Mouse (Mus musculus): ENCODE data around the gene Trio. TPM values are rescaled to one million over a fixed set of nuclear protein-coding genes. Genes with fewer than 3 reads are reported as not detected.
A peak's percentile ranks its signal among the peaks of the same experiment; 100 is the strongest.

Trio gene
- polyA plus RNA-seq, 1 experiment from 2014 or later = 14.0 TPM

DNA sequence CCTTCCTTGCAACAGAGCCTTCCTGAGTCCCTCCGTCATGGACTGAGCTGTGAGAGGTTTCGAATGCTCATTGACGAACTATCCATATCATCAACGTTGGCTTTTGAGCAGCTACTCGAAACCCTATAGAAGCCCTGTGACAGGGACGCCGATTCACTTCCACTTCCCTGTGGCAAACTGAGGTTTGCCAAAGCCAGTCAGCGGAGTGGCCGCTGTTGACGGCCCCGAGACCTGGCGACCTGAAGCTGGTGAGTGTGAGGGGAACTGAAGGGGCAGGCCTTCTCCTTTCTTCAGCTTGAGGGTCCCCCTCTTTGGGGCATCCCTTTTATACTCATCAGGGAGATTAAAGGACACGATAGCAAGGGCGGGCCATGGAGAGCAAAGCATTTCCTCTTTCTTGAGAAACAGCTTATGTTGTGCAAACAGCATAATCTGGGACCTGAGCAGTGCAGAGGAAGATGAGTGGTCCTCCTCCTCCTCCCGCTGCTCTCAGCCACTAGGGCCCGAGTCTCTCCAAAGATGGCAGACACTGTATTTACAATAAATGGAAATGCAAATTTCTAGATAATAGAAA is 151.8 kb downstream of the Trio start:
- no peak for DNase-seq (ENCODE audit: low spot score)
- WGBS = 68% methylated on average over 16 of the region's 16 CpGs
- Histone ChIP-seq H3K9ac (ENCODE audit: low read depth, low read length) (no peak overlapping the region), H3K27me3 (replicated peaks; ENCODE audit: control insufficient read depth, insufficient read depth, low read length) (no peaks in the 10 kb centered on the region), H3K4me2 (no peak overlapping the region), H3K4me1 (replicated peaks; ENCODE audit: control insufficient read depth, insufficient read depth, low read length) (peaks cover 10% of the 10 kb centered on the region), H3K4me3 (ENCODE audit: low read depth, low read length) (no peak overlapping the region), H3K36me3 (ENCODE audit: control insufficient read depth, insufficient read depth, low read length) (no peaks in the 10 kb centered on the region), H3K27ac (ENCODE audit: low read depth, low read length) (no peak overlapping the region), H3K9me3 (ENCODE audit: control insufficient read depth, low read length) (no peaks in the 10 kb centered on the region)
- ATAC-seq (replicated peaks; ENCODE audit: low FRiP score) = no peak

DNA sequence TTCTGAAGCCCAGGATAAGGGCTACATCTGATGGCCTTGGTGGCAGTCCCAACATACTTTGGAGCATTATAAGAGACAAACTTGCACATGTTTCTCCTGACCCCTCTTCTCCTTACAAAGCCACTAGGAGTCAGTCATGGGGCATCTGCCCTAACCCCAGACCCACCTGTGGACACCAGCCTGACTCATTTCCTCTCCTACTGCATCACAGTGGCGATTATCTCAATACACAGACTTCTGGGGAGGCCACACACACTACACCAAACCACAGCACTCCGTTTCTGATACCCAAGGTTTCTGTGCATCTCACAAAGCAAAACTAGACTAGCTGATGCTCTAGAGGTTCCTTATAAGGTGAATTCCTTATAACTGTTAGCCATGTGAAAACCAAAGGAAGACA is 153.4 kb downstream of the Trio start:
- Histone ChIP-seq H3K27me3 (replicated peaks; ENCODE audit: control insufficient read depth, insufficient read depth, low read length) (no peaks in the 10 kb centered on the region), H3K4me1 (replicated peaks; ENCODE audit: control insufficient read depth, insufficient read depth, low read length) (peaks cover 10% of the 10 kb centered on the region), H3K36me3 (ENCODE audit: control insufficient read depth, insufficient read depth, low read length) (no peaks in the 10 kb centered on the region), H3K9ac (ENCODE audit: low read depth, low read length) (no peak overlapping the region), H3K4me2 (peak overlapping the region; percentile 65), H3K4me3 (ENCODE audit: low read depth, low read length) (no peak overlapping the region), H3K9me3 (ENCODE audit: control insufficient read depth, low read length) (no peaks in the 10 kb centered on the region), H3K27ac (ENCODE audit: low read depth, low read length) (peak overlapping the region; percentile 72)
- peak; percentile 79 for ATAC-seq (replicated peaks; ENCODE audit: low FRiP score)
- WGBS = 46% methylated on average over 2 of the region's 2 CpGs
- DNase-seq (ENCODE audit: low spot score) = no peak

DNA sequence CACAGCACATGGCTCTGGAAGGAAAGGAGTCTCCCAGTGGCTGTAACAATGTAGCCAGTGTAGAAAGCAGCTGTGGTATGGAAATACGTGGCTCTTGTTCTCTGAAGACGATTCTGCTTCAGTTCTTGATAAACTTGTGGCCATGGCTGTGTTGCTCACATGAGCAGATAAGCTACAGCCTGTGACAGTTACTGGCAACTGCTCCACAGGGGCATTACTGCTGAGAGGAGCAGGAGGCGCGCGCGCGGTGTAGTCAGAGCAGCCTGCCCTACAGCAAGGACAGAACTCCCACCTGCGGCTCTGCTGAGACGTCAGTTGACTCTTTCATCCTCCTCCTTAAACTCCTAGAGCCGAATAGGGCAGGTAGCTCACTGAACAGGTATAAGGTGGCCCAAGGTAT is 153.9 kb downstream of the Trio start:
- H3K27me3 ChIP-seq (replicated peaks; ENCODE audit: control insufficient read depth, insufficient read depth, low read length) = no peaks in the 10 kb centered on the region
- WGBS = 39% methylated on average over 10 of the region's 10 CpGs
- no peaks in the 10 kb centered on the region for H3K9me3 ChIP-seq (ENCODE audit: control insufficient read depth, low read length)
- H3K4me3 ChIP-seq (ENCODE audit: low read depth, low read length) = peak overlapping the region; percentile 25
- peak overlapping the region; percentile 51 for H3K9ac ChIP-seq (ENCODE audit: low read depth, low read length)
- H3K27ac ChIP-seq (ENCODE audit: low read depth, low read length) = peak overlapping the region; percentile 77
- peak overlapping the region; percentile 65 for H3K4me2 ChIP-seq
- no peaks in the 10 kb centered on the region for H3K36me3 ChIP-seq (ENCODE audit: control insufficient read depth, insufficient read depth, low read length)
- peaks cover 10% of the 10 kb centered on the region for H3K4me1 ChIP-seq (replicated peaks; ENCODE audit: control insufficient read depth, insufficient read depth, low read length)
- ATAC-seq (replicated peaks; ENCODE audit: low FRiP score) (peak; percentile 92), DNase-seq (ENCODE audit: low spot score) (peak; percentile 59)

DNA sequence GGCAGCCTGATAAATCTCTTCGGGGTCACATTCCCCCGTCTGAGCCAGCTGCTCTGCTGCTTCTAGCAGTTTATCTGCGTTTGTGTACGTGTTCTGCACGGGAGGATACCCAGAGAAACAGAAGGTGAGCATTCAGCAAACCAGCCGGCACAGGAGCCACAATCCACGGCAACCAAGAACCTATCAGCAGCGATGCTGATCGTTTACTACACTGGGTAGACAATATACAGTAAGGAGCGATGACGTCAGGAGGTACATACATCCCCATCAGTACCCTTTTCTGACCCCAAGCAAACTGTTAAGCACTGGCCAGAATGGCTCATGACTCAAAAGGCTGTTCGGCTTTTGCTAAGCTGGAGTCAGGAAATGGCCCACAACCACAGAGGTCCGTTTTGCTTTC is 154.4 kb downstream of the Trio start:
- Histone ChIP-seq H3K27me3 (replicated peaks; ENCODE audit: control insufficient read depth, insufficient read depth, low read length) (no peaks in the 10 kb centered on the region), H3K27ac (ENCODE audit: low read depth, low read length) (peak overlapping the region; percentile 77), H3K9me3 (ENCODE audit: control insufficient read depth, low read length) (no peaks in the 10 kb centered on the region), H3K4me3 (ENCODE audit: low read depth, low read length) (peak overlapping the region; percentile 21), H3K36me3 (ENCODE audit: control insufficient read depth, insufficient read depth, low read length) (no peaks in the 10 kb centered on the region), H3K4me2 (peak overlapping the region; percentile 65), H3K9ac (ENCODE audit: low read depth, low read length) (peak overlapping the region; percentile 51), H3K4me1 (replicated peaks; ENCODE audit: control insufficient read depth, insufficient read depth, low read length) (peaks cover 10% of the 10 kb centered on the region)
- ATAC-seq (replicated peaks; ENCODE audit: low FRiP score) (peak; percentile 53), DNase-seq (ENCODE audit: low spot score) (no peak)
- WGBS = 56% methylated on average over 13 of the region's 13 CpGs

DNA sequence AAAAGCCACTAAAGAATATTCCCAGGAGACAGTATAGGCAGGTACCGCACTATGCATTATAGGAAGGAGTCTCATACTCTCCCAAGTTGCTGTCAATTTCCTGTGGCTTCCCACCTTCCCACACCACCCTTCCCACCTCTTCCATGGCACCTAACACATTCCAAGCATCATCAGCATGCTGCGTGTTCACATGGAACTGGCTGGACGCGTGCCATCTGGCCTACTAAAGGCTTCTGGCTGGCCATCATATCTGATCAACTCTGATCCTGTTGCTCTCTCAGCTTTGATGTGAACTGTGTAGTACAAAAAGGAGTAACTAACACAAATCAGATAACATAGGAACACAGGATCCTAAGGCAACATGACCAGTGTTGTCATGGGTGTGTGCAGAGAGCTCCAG is 156.6 kb downstream of the Trio start:
- Histone ChIP-seq H3K27me3 (replicated peaks; ENCODE audit: control insufficient read depth, insufficient read depth, low read length) (no peaks in the 10 kb centered on the region), H3K9ac (ENCODE audit: low read depth, low read length) (no peak overlapping the region), H3K36me3 (ENCODE audit: control insufficient read depth, insufficient read depth, low read length) (no peaks in the 10 kb centered on the region), H3K4me3 (ENCODE audit: low read depth, low read length) (no peak overlapping the region), H3K4me1 (replicated peaks; ENCODE audit: control insufficient read depth, insufficient read depth, low read length) (peaks cover 15% of the 10 kb centered on the region), H3K27ac (ENCODE audit: low read depth, low read length) (no peak overlapping the region), H3K9me3 (ENCODE audit: control insufficient read depth, low read length) (no peaks in the 10 kb centered on the region), H3K4me2 (no peak overlapping the region)
- 94% methylated on average over 4 of the region's 4 CpGs for WGBS
- ATAC-seq (replicated peaks; ENCODE audit: low FRiP score) = no peak
- no peak for DNase-seq (ENCODE audit: low spot score)

DNA sequence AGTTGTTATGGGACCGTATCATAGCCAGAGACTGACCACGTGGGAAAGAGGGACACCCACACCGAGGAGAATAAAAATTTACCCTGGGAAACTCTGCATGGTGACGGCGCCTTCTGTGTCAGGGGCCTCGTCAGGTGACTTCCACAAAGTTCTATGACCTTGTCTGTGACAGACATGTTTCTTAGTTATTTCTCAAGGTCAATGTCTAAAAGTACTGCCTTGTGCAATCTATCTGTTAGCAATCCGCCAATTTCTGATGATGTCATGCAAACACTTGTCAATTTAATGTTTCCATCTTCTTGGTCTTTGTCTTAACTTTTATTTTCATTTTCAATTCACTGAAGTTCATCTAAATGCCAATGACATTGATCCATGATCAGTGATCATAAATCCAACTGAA is 157.8 kb downstream of the Trio start:
- WGBS = 84% methylated on average over 7 of the region's 7 CpGs

DNA sequence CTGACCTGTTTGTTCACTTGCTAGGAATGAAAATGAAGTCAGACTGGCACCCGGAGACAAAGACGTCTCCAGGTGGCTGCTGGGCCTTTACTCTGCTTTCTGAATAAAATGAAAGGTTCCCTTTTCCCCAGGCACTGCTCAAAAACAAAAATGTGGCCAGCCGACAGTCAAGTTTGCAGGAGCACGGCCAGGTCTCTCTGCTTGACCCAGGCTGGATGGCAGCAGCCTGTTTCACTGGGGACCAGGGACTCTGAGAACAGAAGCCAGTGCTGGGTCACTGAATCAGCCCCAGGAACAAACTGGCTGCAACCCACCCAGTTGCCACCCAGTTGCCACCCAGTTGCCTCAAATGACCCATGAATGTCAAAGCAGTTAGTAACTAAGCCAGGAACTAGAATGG is 159.2 kb downstream of the Trio start:
- Histone ChIP-seq H3K4me1 (replicated peaks; ENCODE audit: control insufficient read depth, insufficient read depth, low read length) (peaks cover 10% of the 10 kb centered on the region), H3K4me2 (no peak overlapping the region), H3K9me3 (ENCODE audit: control insufficient read depth, low read length) (no peaks in the 10 kb centered on the region), H3K27me3 (replicated peaks; ENCODE audit: control insufficient read depth, insufficient read depth, low read length) (no peaks in the 10 kb centered on the region), H3K27ac (ENCODE audit: low read depth, low read length) (no peak overlapping the region), H3K36me3 (ENCODE audit: control insufficient read depth, insufficient read depth, low read length) (no peaks in the 10 kb centered on the region), H3K4me3 (ENCODE audit: low read depth, low read length) (no peak overlapping the region), H3K9ac (ENCODE audit: low read depth, low read length) (no peak overlapping the region)
- DNase-seq (ENCODE audit: low spot score) = no peak
- WGBS = 87% methylated on average over 4 of the region's 4 CpGs
- no peak for ATAC-seq (replicated peaks; ENCODE audit: low FRiP score)

More for the DNA sequence above, 157.8 kb downstream of the Trio start:
- Histone ChIP-seq H3K4me2 (no peak overlapping the region), H3K4me3 (ENCODE audit: low read depth, low read length) (no peak overlapping the region), H3K27me3 (replicated peaks; ENCODE audit: control insufficient read depth, insufficient read depth, low read length) (no peaks in the 10 kb centered on the region), H3K27ac (ENCODE audit: low read depth, low read length) (no peak overlapping the region), H3K4me1 (replicated peaks; ENCODE audit: control insufficient read depth, insufficient read depth, low read length) (peaks cover 15% of the 10 kb centered on the region), H3K9ac (ENCODE audit: low read depth, low read length) (no peak overlapping the region), H3K9me3 (ENCODE audit: control insufficient read depth, low read length) (no peaks in the 10 kb centered on the region), H3K36me3 (ENCODE audit: control insufficient read depth, insufficient read depth, low read length) (no peaks in the 10 kb centered on the region)
- ATAC-seq (replicated peaks; ENCODE audit: low FRiP score) (no peak), DNase-seq (ENCODE audit: low spot score) (no peak)

DNA sequence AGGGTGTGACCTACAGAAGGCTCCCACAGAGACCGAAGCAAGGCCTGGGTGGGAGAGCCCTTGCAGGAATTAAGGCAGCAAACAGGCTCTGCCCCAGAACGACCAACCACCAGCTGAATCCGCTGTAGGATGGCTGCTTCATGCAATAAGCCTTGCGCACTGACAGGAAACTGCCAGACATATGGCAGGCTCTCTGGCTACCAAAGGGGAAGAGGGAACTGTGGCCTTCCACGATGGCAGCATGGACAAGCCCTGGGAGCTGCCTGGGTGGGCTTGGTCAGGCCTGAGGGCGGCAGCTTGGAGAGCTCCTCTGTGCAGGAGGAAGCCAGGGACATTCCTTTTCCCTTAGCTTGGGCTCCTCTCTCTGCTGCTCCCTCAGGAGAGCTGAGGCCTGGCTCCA is 159.6 kb downstream of the Trio start:
- ATAC-seq (replicated peaks; ENCODE audit: low FRiP score) = no peak
- no peak overlapping the region for H3K27ac ChIP-seq (ENCODE audit: low read depth, low read length)
- WGBS = 67% methylated on average over 6 of the region's 6 CpGs

DNA sequence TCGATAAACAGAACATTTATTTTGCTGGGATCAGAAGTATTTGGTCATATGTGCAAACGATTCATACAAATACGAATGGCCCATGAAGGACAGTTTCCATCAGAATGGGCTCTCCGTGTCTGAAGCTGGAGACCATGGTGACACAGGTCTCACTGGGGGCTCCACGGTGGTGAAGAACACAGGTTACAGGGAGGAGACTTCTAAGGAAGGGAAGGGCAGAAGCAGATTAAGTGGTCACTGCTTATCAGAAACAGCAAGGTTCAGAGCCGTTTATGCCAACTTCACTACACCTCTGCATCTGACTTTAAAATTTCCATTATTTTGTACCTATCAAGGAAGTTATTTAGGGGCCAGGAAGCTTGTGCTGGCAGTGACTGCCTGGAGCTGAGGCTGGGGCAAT is 161.3 kb downstream of the Trio start:
- no peaks in the 10 kb centered on the region for H3K27me3 ChIP-seq (replicated peaks; ENCODE audit: control insufficient read depth, insufficient read depth, low read length)
- H3K4me2 ChIP-seq = no peak overlapping the region; the same call in 1 of the 2 replicates
- H3K36me3 ChIP-seq (ENCODE audit: control insufficient read depth, insufficient read depth, low read length) = no peaks in the 10 kb centered on the region; the same call in 1 of the 2 replicates
- H3K4me3 ChIP-seq (ENCODE audit: low read depth, low read length) = no peak overlapping the region
- WGBS = 69% methylated on average over 6 of the region's 6 CpGs
- peaks cover 5% of the 10 kb centered on the region; the same call in 1 of the 2 replicates for H3K4me1 ChIP-seq (replicated peaks; ENCODE audit: control insufficient read depth, insufficient read depth, low read length)
- no peak overlapping the region for H3K27ac ChIP-seq (ENCODE audit: low read depth, low read length)
- H3K9me3 ChIP-seq (ENCODE audit: control insufficient read depth, low read length) = no peaks in the 10 kb centered on the region
- DNase-seq (ENCODE audit: low spot score) (no peak), ATAC-seq (replicated peaks; ENCODE audit: low FRiP score) (peak; percentile 62; the same call in 1 of the 2 replicates)
- no peak overlapping the region for H3K9ac ChIP-seq (ENCODE audit: low read depth, low read length)

More for the DNA sequence above, 159.6 kb downstream of the Trio start:
- H3K4me2 ChIP-seq = no peak overlapping the region
- H3K4me1 ChIP-seq (replicated peaks; ENCODE audit: control insufficient read depth, insufficient read depth, low read length) = peaks cover 5% of the 10 kb centered on the region
- no peaks in the 10 kb centered on the region for H3K36me3 ChIP-seq (ENCODE audit: control insufficient read depth, insufficient read depth, low read length)
- no peaks in the 10 kb centered on the region for H3K27me3 ChIP-seq (replicated peaks; ENCODE audit: control insufficient read depth, insufficient read depth, low read length)
- DNase-seq (ENCODE audit: low spot score) = no peak
- no peak overlapping the region for H3K9ac ChIP-seq (ENCODE audit: low read depth, low read length)
- H3K9me3 ChIP-seq (ENCODE audit: control insufficient read depth, low read length) = no peaks in the 10 kb centered on the region
- no peak overlapping the region for H3K4me3 ChIP-seq (ENCODE audit: low read depth, low read length)

Measured in liver, embryonic 11.5 days (tissue).